33 mouse cellular contexts compared by ENCODE assay signal in genomic region chr9:119143372-119143771, GRCm38 (mm10). TPM values are rescaled to one million over a fixed set of nuclear protein-coding genes. Genes with fewer than 3 reads are reported as not detected.
"Had no signal": no experiment of that assay in that cellular context is flagged by ENCODE, and none has a peak within 500 bp of the region (broad histone marks: within the 10 kb centered on the region; RNA-seq: fewer than 3 reads in every experiment).

No protein-coding gene starts in this region.

- H3K27ac ChIP-seq: kidney, postnatal 0 days; layer of hippocampus, adult 2 months; limb, embryonic 10.5 days; limb, embryonic 13.5 days; liver, embryonic 15.5 days; midbrain, embryonic 12.5 days; midbrain, embryonic 15.5 days; neural tube, embryonic 13.5 days; stomach, embryonic 15.5 days had no signal

- H3K4me1 ChIP-seq: limb, embryonic 10.5 days; limb, embryonic 13.5 days; liver, embryonic 15.5 days; midbrain, embryonic 12.5 days; midbrain, embryonic 15.5 days; neural tube, embryonic 13.5 days; stomach, embryonic 15.5 days had no signal

- H3K27me3 ChIP-seq: limb, embryonic 13.5 days; liver, embryonic 15.5 days; midbrain, embryonic 15.5 days; neural tube, embryonic 13.5 days; stomach, embryonic 15.5 days had no signal

- H3K4me2 ChIP-seq: limb, embryonic 13.5 days; liver, embryonic 11.5 days; liver, embryonic 15.5 days; midbrain, embryonic 12.5 days; midbrain, embryonic 15.5 days; neural tube, embryonic 13.5 days; stomach, embryonic 15.5 days had no signal

- H3K9ac ChIP-seq: limb, embryonic 13.5 days; liver, embryonic 15.5 days; midbrain, embryonic 12.5 days; midbrain, embryonic 15.5 days; neural tube, embryonic 13.5 days; stomach, embryonic 15.5 days had no signal

- H3K4me3 ChIP-seq: layer of hippocampus, adult 2 months; limb, embryonic 10.5 days; limb, embryonic 13.5 days; liver, embryonic 15.5 days; midbrain, embryonic 12.5 days; midbrain, embryonic 15.5 days; myocyte; neural tube, embryonic 13.5 days; stomach, embryonic 15.5 days had no signal

- ATAC-seq: midbrain, embryonic 15.5 days had no signal

- DNase-seq: kidney, adult 11 months; kidney, adult 9 months; kidney, postnatal 25 days; layer of hippocampus, adult 9-11 months; lung, adult 2 months; lung, postnatal 14 days; lung, postnatal 4 days; retina, postnatal 1 day; right cerebral cortex, postnatal 25 days; spleen, adult 18-20 months; thymus, adult 18-20 months; thymus, postnatal 36 days had no signal

- H3K36me3 ChIP-seq: limb, embryonic 10.5 days; limb, embryonic 13.5 days; liver, embryonic 15.5 days; midbrain, embryonic 12.5 days; midbrain, embryonic 15.5 days; neural tube, embryonic 13.5 days; stomach, embryonic 15.5 days had no signal

- H3K9me3 ChIP-seq: limb, embryonic 10.5 days; limb, embryonic 13.5 days; liver, embryonic 15.5 days; midbrain, embryonic 12.5 days; midbrain, embryonic 15.5 days; neural tube, embryonic 13.5 days; stomach, embryonic 15.5 days had no signal

RNA-seq across cellular contexts. Expression of gene Acaa1b, which starts 13.5 kb away (rescaled TPM):
- total RNA-seq: megakaryocyte-erythroid progenitor cell, adult 5-6 weeks; monocyte, adult 5-6 weeks; neutrophil, adult 5-6 weeks had no signal

RNA-seq across cellular contexts. Expression of gene Gm47289, which starts 15.6 kb away (rescaled TPM):
- total RNA-seq: layer of hippocampus, adult 2 months; layer of hippocampus, postnatal 25 days; left cerebral cortex, adult 18-20 months; left cerebral cortex, postnatal 25 days; megakaryocyte progenitor cell, adult 5-6 weeks; megakaryocyte-erythroid progenitor cell, adult 5-6 weeks; monocyte, adult 5-6 weeks; neutrophil, adult 5-6 weeks had no signal
- polyA plus RNA-seq: kidney, postnatal 0 days; large intestine, adult 2 months; limb, embryonic 10.5 days; limb, embryonic 13.5 days; liver, embryonic 11.5 days; liver, embryonic 15.5 days; lung, adult 2 months; lung, embryonic 16.5 days; midbrain, embryonic 12.5 days; midbrain, embryonic 15.5 days; myocyte; neural tube, embryonic 13.5 days; stomach, embryonic 15.5 days; testis, adult 2 months had no signal

RNA-seq across cellular contexts. Expression of gene Dlec1, which starts 41.1 kb away (rescaled TPM):
- total RNA-seq: megakaryocyte-erythroid progenitor cell, adult 5-6 weeks; monocyte, adult 5-6 weeks; neutrophil, adult 5-6 weeks had no signal
- polyA plus RNA-seq: liver, embryonic 15.5 days had no signal

RNA-seq across cellular contexts. Expression of gene Plcd1, which starts 50.1 kb away (rescaled TPM):
- total RNA-seq: megakaryocyte-erythroid progenitor cell, adult 5-6 weeks had no signal
